Mouse (Mus musculus): ENCODE measurements at regions not wholly inside any gene's neighbourhood (a gene's known extent, or its start where the extent isn't known, plus 50 kb on each side); places are given as distances from the start of the nearest gene placed in this dataset.

DNA sequence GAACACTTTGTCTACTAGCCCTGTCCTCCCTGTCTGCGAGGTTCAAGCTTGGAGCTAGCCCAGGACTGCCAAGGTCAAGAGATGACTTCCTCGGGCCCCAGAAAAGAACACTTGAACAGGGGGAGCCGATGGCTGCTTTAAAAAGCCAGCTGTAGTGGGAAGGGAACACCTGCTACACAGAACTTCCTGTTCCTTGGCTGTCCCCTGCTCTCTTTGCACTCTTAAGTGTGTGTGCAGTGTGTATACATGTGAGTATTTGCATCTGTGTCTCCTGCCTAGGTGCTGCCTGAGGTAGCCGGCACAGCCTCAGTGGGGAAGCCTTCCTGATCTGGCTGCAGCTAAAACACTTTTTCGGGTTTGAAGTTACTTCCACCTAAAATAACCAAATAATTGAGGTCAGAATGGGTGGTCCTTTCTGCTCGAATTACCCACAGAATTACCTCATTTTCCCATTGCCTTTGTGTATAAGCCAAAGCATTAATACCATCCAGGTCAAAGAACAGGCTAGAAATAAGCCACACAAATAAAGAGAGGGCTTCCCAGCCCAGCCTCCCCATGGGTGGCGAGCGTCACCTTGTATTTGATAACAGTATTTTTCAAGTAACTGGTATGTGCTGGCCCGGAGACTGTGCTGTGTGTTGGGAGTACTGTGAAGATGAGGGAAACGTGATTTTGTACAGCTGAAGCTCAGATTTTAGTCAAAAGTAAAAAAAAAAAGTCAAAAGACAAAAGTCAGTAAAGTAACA lies 84.2 kb upstream of the Lclat1 start:
- TF ChIP-seq POLR2A (IDR thresholded peaks at IDR 0.05; ENCODE audit: extremely low read depth, insufficient read depth, low read length) (no peak), CTCF (IDR thresholded peaks at IDR 0.05; ENCODE audit: extremely low read depth, insufficient read depth, low read length) (no peak)

Data from cortical plate, adult 2 months (tissue).